Mouse (Mus musculus) stomach, postnatal 0 days (tissue): ENCODE measurements around the gene Slc9a3r1. TPM values are rescaled to one million over a fixed set of nuclear protein-coding genes. Genes with fewer than 3 reads are reported as not detected.

ENCODE experiments used
- ATAC-seq: fragments of 200-750 bp; cut with Nextera tagmentation; 2 replicates; pipeline ENCODE4 v1.8.0; 2017; ENCODE audit not compliant: low FRiP score, low TSS enrichment
- DNase-seq: peaks from one replicate; pipeline ENCODE4 v3.0.0-alpha.2; 2016; ENCODE audit warnings: low spot score
- H3K27ac ChIP-seq: fragments of 300-500 bp; sonication (generic); replicated peaks from 2 replicates; pipeline ENCODE4 v1.5.1; 2014; ENCODE audit warnings: mild to moderate bottlenecking, control low read depth
- H3K27me3 ChIP-seq: fragments of 300-500 bp; sonication (generic); 2 replicates; pipeline ENCODE4 v1.6.1; 2014; ENCODE audit warnings: low read length; ENCODE audit not compliant: control insufficient read depth, insufficient read depth
- H3K36me3 ChIP-seq: fragments of 300-500 bp; sonication (generic); 2 replicates; pipeline ENCODE4 v1.6.1; 2014; ENCODE audit warnings: low read length, mixed read lengths; ENCODE audit not compliant: control insufficient read depth, insufficient read depth
- H3K4me1 ChIP-seq: fragments of 300-500 bp; sonication (generic); replicated peaks from 2 replicates; pipeline ENCODE4 v1.6.1; 2014; ENCODE audit warnings: antibody characterized with exemption; ENCODE audit not compliant: control insufficient read depth, insufficient read depth
- H3K4me2 ChIP-seq: fragments of 300-500 bp; sonication (generic); replicated peaks from 2 replicates; pipeline ENCODE4 v1.6.1; 2014; ENCODE audit warnings: low read depth, mild to moderate bottlenecking, control low read depth, moderate library complexity
- H3K4me3 ChIP-seq: fragments of 300-500 bp; sonication (generic); 2 replicates; pipeline ENCODE4 v1.5.1; 2014; ENCODE audit warnings: low read depth, low read length, control low read depth
- H3K9ac ChIP-seq: fragments of 300-500 bp; sonication (generic); 2 replicates; pipeline ENCODE4 v1.6.1; 2014; ENCODE audit warnings: mild to moderate bottlenecking, low read length, control low read depth, mixed read lengths
- H3K9me3 ChIP-seq: fragments of 300-500 bp; sonication (generic); 2 replicates; pipeline ENCODE4 v1.6.1; 2016; ENCODE audit warnings: low read length; ENCODE audit not compliant: control insufficient read depth
- CTCF ChIP-seq: IDR thresholded peaks from 2 replicates; pipeline ENCODE4 v1.5.1; 2016; ENCODE audit warnings: antibody characterized with exemption, low read depth, mild to moderate bottlenecking, moderate library complexity
- EP300 ChIP-seq: optimal IDR thresholded peaks from 2 replicates; pipeline ENCODE3; 2016; ENCODE audit warnings: antibody characterized with exemption
- WGBS: fragments of 180-500 bp; shearing (Covaris S2); extraction: QIAGEN DNeasy Blood & Tissue Kit; methylation state at CpG from one replicate; pipeline ENCODE4 v1.1.7; 2014; 5-methylcytosine and 5-hydroxymethylcytosine counted together
- polyA plus RNA-seq: library from polyadenylated mRNA; unstranded; fragments of >200 nt; fragmentation: Nextera tagmentation; extraction: Ambion mirVana; gene quantifications from 2 replicates; pipeline ENCODE4 v1.2.1, GENCODE M21; 2015

The Slc9a3r1 gene
- polyA plus RNA-seq, 1 experiment from 2014 or later: 104 TPM

- Histone ChIP-seq H3K36me3 (no peaks in the 10 kb centered on the region), H3K27ac (peak overlapping the region; percentile 87), H3K27me3 (no peaks in the 10 kb centered on the region), H3K4me1 (no peaks in the 10 kb centered on the region), H3K9me3 (no peaks in the 10 kb centered on the region), H3K4me3 (no peak overlapping the region), H3K9ac (no peak overlapping the region), H3K4me2 (no peak overlapping the region)
- 48% methylated on average over 9 of the region's 9 CpGs for WGBS
- ATAC-seq: no peak
- DNase-seq: no peak
- TF ChIP-seq CTCF (no peak), EP300 (no peak)
Observed at GRCm38 (mm10) chr11:115161578-115162204, 1.4 kb upstream of the Slc9a3r1 start.

- Histone ChIP-seq H3K9me3 (no peaks in the 10 kb centered on the region), H3K27me3 (no peaks in the 10 kb centered on the region), H3K4me1 (no peaks in the 10 kb centered on the region), H3K27ac (peak overlapping the region; percentile 87), H3K36me3 (no peaks in the 10 kb centered on the region), H3K4me3 (peak overlapping the region; percentile 74), H3K9ac (0 out of 2 replicates have a peak overlapping the region, but pooled peaks have one; percentile 23), H3K4me2 (peak overlapping the region; percentile 90)
- no peak for TF ChIP-seq EP300
- TF ChIP-seq CTCF: no peak
- 22% methylated on average over 9 of the region's 9 CpGs for WGBS
- DNase-seq (no peak), ATAC-seq (no peak)
Observed at GRCm38 (mm10) chr11:115162205-115162601, 938 bp upstream of the Slc9a3r1 start.

- H3K9ac ChIP-seq: peak overlapping the region; percentile 68
- H3K27me3 ChIP-seq: no peaks in the 10 kb centered on the region
- H3K4me3 ChIP-seq: peak overlapping the region; percentile 74
- WGBS: under 1% methylated on average over 47 of the region's 47 CpGs
- TF ChIP-seq CTCF (peak; percentile 50), EP300 (no peak)
- H3K4me2 ChIP-seq: peak overlapping the region; percentile 90
- ATAC-seq (no peak; the same call in 1 of the 2 replicates), DNase-seq (peak; percentile 63)
- no peaks in the 10 kb centered on the region for H3K4me1 ChIP-seq
- peak overlapping the region; percentile 84 for H3K27ac ChIP-seq
- H3K9me3 ChIP-seq: no peaks in the 10 kb centered on the region
- no peaks in the 10 kb centered on the region for H3K36me3 ChIP-seq
Observed at GRCm38 (mm10) chr11:115163568-115164150, 518 bp downstream of the Slc9a3r1 start.

- Histone ChIP-seq H3K27ac (peak overlapping the region; percentile 84), H3K4me3 (peak overlapping the region; percentile 74), H3K4me2 (peak overlapping the region; percentile 90), H3K4me1 (no peaks in the 10 kb centered on the region), H3K9me3 (no peaks in the 10 kb centered on the region), H3K27me3 (no peaks in the 10 kb centered on the region), H3K9ac (peak overlapping the region; percentile 68), H3K36me3 (no peaks in the 10 kb centered on the region)
- DNase-seq (peak; percentile 54), ATAC-seq (no peak)
- WGBS: under 1% methylated on average over 14 of the region's 14 CpGs
- TF ChIP-seq CTCF (no peak), EP300 (no peak)
Observed at GRCm38 (mm10) chr11:115164341-115164975, 1.3 kb downstream of the Slc9a3r1 start.

GRCm38 (mm10) chr11:115164976-115165374 lies 1.8 kb downstream of the Slc9a3r1 start:
- DNase-seq (peak; percentile 73), ATAC-seq (peak; percentile 15; the same call in 1 of the 2 replicates)
- Histone ChIP-seq H3K27ac (peak overlapping the region; percentile 70), H3K27me3 (no peaks in the 10 kb centered on the region), H3K4me2 (peak overlapping the region; percentile 90), H3K36me3 (no peaks in the 10 kb centered on the region), H3K9me3 (no peaks in the 10 kb centered on the region), H3K4me1 (no peaks in the 10 kb centered on the region), H3K4me3 (peak overlapping the region; percentile 74), H3K9ac (peak overlapping the region; percentile 68)
- TF ChIP-seq CTCF (no peak), EP300 (no peak)
- WGBS: 11% methylated on average over 9 of the region's 9 CpGs
